ENCODE assay signal across 18 mouse cellular contexts in genomic region chr16:65631680-65632079, GRCm38 (mm10).
A peak's percentile ranks its signal among the peaks of the same experiment; 100 is the strongest.
DNase-seq lines count a peak whose midpoint lies in the region; ATAC-seq and TF ChIP-seq lines count a peak whose summit lies in the region.
"Had no signal": no experiment of that assay in that cellular context is flagged by ENCODE, and none has a peak within 500 bp of the region (broad histone marks: within the 10 kb centered on the region; RNA-seq: fewer than 3 reads in every experiment).

No protein-coding gene starts in this region.

- no peaks in the 10 kb centered on the region for H3K27me3 ChIP-seq in midbrain, postnatal 0 days (ENCODE audit: insufficient read depth, low read length)
- H3K27me3 ChIP-seq in midbrain, embryonic 13.5 days, result no peaks in the 10 kb centered on the region
- no peaks in the 10 kb centered on the region for H3K27me3 ChIP-seq in stomach, postnatal 0 days (ENCODE audit: control insufficient read depth, insufficient read depth, low read length)
- H3K27me3 ChIP-seq: embryonic facial prominence, embryonic 13.5 days; limb, embryonic 13.5 days; lung, embryonic 15.5 days had no signal

- no peak overlapping the region for H3K27ac ChIP-seq in midbrain, postnatal 0 days (ENCODE audit: low read depth, low read length)
- H3K27ac ChIP-seq in midbrain, embryonic 13.5 days, result no peak overlapping the region
- no peak overlapping the region for H3K27ac ChIP-seq in stomach, postnatal 0 days (replicated peaks)
- H3K27ac ChIP-seq: embryonic facial prominence, embryonic 13.5 days; forebrain, embryonic 10.5 days; heart, embryonic 10.5 days; limb, embryonic 13.5 days; lung, embryonic 15.5 days had no signal

- H3K4me2 ChIP-seq in midbrain, postnatal 0 days (ENCODE audit: low read depth, low read length, poor library complexity, severe bottlenecking), result no peak overlapping the region
- no peak overlapping the region for H3K4me2 ChIP-seq in midbrain, embryonic 13.5 days (replicated peaks)
- H3K4me2 ChIP-seq in stomach, postnatal 0 days (replicated peaks; ENCODE audit: low read depth), result no peak overlapping the region
- H3K4me2 ChIP-seq: embryonic facial prominence, embryonic 13.5 days; limb, embryonic 13.5 days; lung, embryonic 15.5 days had no signal

- no peak overlapping the region for H3K9ac ChIP-seq in midbrain, postnatal 0 days (replicated peaks; ENCODE audit: low read length, poor library complexity, severe bottlenecking)
- H3K9ac ChIP-seq in midbrain, embryonic 13.5 days (replicated peaks), result no peak overlapping the region
- H3K9ac ChIP-seq in stomach, postnatal 0 days (ENCODE audit: low read length), result no peak overlapping the region
- H3K9ac ChIP-seq: embryonic facial prominence, embryonic 13.5 days; limb, embryonic 13.5 days; lung, embryonic 15.5 days had no signal

- no peaks in the 10 kb centered on the region for H3K36me3 ChIP-seq in midbrain, postnatal 0 days (ENCODE audit: insufficient read depth, low read length)
- no peaks in the 10 kb centered on the region for H3K36me3 ChIP-seq in midbrain, embryonic 13.5 days
- H3K36me3 ChIP-seq in stomach, postnatal 0 days (ENCODE audit: control insufficient read depth, insufficient read depth, low read length), result no peaks in the 10 kb centered on the region
- H3K36me3 ChIP-seq: embryonic facial prominence, embryonic 13.5 days; forebrain, embryonic 10.5 days; heart, embryonic 10.5 days; limb, embryonic 13.5 days; lung, embryonic 15.5 days had no signal

- TF ChIP-seq CTCF in midbrain, postnatal 0 days (IDR thresholded peaks at IDR 0.05), result 0 out of 2 replicates have a peak, but pooled peaks have one; percentile 12
- peak; percentile 36; the same call in 1 of the 2 replicates for TF ChIP-seq CTCF in stomach, postnatal 0 days (IDR thresholded peaks at IDR 0.05; ENCODE audit: low read depth)

- WGBS in midbrain, postnatal 0 days, result 58% methylated on average over 5 of the region's 5 CpGs
- WGBS in midbrain, embryonic 13.5 days, result 49% methylated on average over 5 of the region's 5 CpGs
- 41% methylated on average over 5 of the region's 5 CpGs for WGBS in stomach, postnatal 0 days

- peak; percentile 1 for DNase-seq in kidney, postnatal 4 days
- no peak for DNase-seq in kidney, adult 18-20 months
- DNase-seq in midbrain, postnatal 0 days (ENCODE audit: low spot score), result no peak
- DNase-seq in ZHBTc4 (ENCODE audit: low read depth, low spot score), result peak; percentile 57
- DNase-seq in stomach, postnatal 0 days (ENCODE audit: low spot score), result no peak
- no peak for DNase-seq in left cerebral cortex, adult 9 months (ENCODE audit: low spot score in 2 of 2)
- DNase-seq: adrenal gland, postnatal 25 days; cerebellum, postnatal 25 days; kidney, postnatal 10 days; spleen, adult 18-20 months had no signal

- no peaks in the 10 kb centered on the region for H3K9me3 ChIP-seq in midbrain, postnatal 0 days (ENCODE audit: low read length)
- no peaks in the 10 kb centered on the region for H3K9me3 ChIP-seq in midbrain, embryonic 13.5 days
- H3K9me3 ChIP-seq in stomach, postnatal 0 days (ENCODE audit: control insufficient read depth, low read length), result no peaks in the 10 kb centered on the region
- H3K9me3 ChIP-seq: embryonic facial prominence, embryonic 13.5 days; forebrain, embryonic 10.5 days; heart, embryonic 10.5 days; limb, embryonic 13.5 days; lung, embryonic 15.5 days had no signal

- ATAC-seq in midbrain, postnatal 0 days (ENCODE audit: low FRiP score), result no peak
- ATAC-seq in midbrain, embryonic 13.5 days, result no peak
- ATAC-seq in stomach, postnatal 0 days (ENCODE audit: low FRiP score, low TSS enrichment), result no peak
- no peak for ATAC-seq in frontal cortex, adult (ENCODE audit: low TSS enrichment)
- ATAC-seq: inflammation-experienced regulatory T-cells, adult 6 months had no signal

- no peak overlapping the region for H3K4me3 ChIP-seq in midbrain, postnatal 0 days (ENCODE audit: low read depth, low read length)
- H3K4me3 ChIP-seq in midbrain, embryonic 13.5 days (replicated peaks), result no peak overlapping the region
- H3K4me3 ChIP-seq in stomach, postnatal 0 days (ENCODE audit: low read depth, low read length), result no peak overlapping the region
- H3K4me3 ChIP-seq: embryonic facial prominence, embryonic 13.5 days; forebrain, embryonic 10.5 days; heart, embryonic 10.5 days; limb, embryonic 13.5 days; lung, embryonic 15.5 days had no signal

- no peak for TF ChIP-seq EP300 in stomach, postnatal 0 days (optimal IDR thresholded peaks at IDR 0.05)

- no peaks in the 10 kb centered on the region for H3K4me1 ChIP-seq in midbrain, postnatal 0 days (ENCODE audit: insufficient read depth, low read length)
- no peaks in the 10 kb centered on the region for H3K4me1 ChIP-seq in midbrain, embryonic 13.5 days (replicated peaks)
- no peaks in the 10 kb centered on the region for H3K4me1 ChIP-seq in stomach, postnatal 0 days (replicated peaks; ENCODE audit: control insufficient read depth, insufficient read depth)
- H3K4me1 ChIP-seq: embryonic facial prominence, embryonic 13.5 days; forebrain, embryonic 10.5 days; heart, embryonic 10.5 days; limb, embryonic 13.5 days; lung, embryonic 15.5 days had no signal

Comparison
In these comparisons a context has a peak if more than half of its experiments do, and no peak if none do; other contexts are left out.
1. DNase-seq: peak in kidney, postnatal 4 days (2 of 2) and ZHBTc4 (single experiment); none in kidney, adult 18-20 months (single experiment), midbrain, postnatal 0 days (single experiment), stomach, postnatal 0 days (single experiment) and left cerebral cortex, adult 9 months (0 of 2).